Mouse (Mus musculus): ENCODE data around the gene 4930539E08Rik. TPM values are rescaled to one million over a fixed set of nuclear protein-coding genes. Genes with fewer than 3 reads are reported as not detected.

The 4930539E08Rik gene
- polyA plus RNA-seq, 1 experiment: not detected

DNA sequence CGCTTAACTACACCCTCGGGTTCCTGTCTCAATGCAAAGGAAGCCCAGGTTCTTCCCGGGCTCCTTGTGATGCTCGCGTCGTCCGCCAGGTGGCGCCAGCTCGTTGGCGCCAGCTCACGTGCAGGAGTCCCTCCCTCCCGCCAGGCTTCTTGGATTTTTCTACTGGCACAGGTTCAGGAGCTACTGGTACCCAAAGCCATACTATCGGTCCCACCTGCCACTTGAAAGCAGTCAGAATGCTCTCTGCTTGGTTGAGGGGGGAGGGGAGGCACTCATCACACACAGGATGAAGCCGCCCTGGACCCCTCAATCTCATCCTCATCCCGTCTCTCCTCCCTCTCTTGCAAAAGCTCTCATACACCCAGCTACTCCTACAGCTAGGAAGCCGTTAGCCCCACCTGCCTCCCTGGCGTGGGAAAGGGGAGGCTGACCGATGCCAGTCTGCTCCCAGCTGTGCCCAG is 35.2 kb downstream of the 4930539E08Rik start:
- Histone ChIP-seq H3K4me1 (ENCODE audit: control insufficient read depth, insufficient read depth, low read length) (peaks cover 1% of the 10 kb centered on the region; the same call in 1 of the 2 replicates), H3K4me3 (replicated peaks; ENCODE audit: control insufficient read depth, low read depth, low read length) (no peak overlapping the region), H3K27ac (ENCODE audit: control insufficient read depth, insufficient read depth, low read depth, low read length, poor library complexity) (no peak overlapping the region)
- TF ChIP-seq CTCF (IDR thresholded peaks at IDR 0.05; ENCODE audit: control insufficient read depth, insufficient read depth, low read length) (peak; percentile 94), POLR2A (IDR thresholded peaks at IDR 0.05; ENCODE audit: borderline replicate concordance, control insufficient read depth, low read depth, low read length) (no peak; the same call in 1 of the 2 replicates)
- WGBS: 16% methylated on average over 18 of the region's 18 CpGs

DNA sequence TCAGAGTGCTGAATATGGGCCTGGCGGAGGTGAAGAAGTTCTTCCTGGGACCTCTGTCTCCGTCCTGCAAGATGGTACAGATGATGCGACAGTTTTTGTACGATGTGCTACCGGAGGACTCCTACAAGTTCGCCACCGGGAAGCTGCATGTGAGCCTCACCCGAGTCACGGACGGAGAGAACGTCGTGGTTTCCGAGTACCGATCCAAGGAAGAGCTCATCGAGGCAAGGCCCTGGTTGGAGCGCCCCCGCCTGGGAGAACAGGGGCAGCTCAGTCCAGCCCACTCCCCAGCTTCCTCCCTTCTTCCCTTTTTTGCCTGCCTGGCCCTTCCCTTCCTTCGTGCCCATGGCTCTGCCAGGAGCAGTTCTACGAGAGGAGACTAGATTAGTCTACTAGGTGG is 38.3 kb downstream of the 4930539E08Rik start:
- WGBS: 16% methylated on average over 19 of the region's 19 CpGs

DNA sequence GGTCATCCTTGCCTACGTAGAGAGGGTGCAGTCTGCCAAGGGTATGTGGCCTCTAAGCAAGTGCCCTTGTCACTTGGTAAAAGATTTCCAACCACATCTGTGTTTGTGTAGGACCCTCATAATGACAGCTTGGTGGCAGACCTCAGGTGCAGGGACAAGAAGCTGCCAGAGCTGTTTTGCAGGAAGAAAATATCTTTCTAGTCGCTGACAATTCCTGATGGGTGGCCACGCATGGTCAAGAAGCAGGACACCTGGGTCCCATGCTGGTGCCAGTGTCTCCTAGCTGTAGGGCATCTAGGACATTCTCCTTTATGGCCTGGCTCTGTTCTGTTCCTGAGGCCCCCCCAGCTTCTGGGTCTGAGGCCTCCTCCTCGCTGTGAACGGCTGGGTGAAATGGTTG is 38.8 kb downstream of the 4930539E08Rik start:
- TF ChIP-seq CTCF (IDR thresholded peaks at IDR 0.05; ENCODE audit: control insufficient read depth, insufficient read depth, low read length) (no peak), POLR2A (IDR thresholded peaks at IDR 0.05; ENCODE audit: borderline replicate concordance, control insufficient read depth, low read depth, low read length) (no peak)
- no peaks in the 10 kb centered on the region; the same call in 1 of the 2 replicates for H3K4me1 ChIP-seq (ENCODE audit: control insufficient read depth, insufficient read depth, low read length)
- no peak overlapping the region for H3K27ac ChIP-seq (ENCODE audit: control insufficient read depth, insufficient read depth, low read depth, low read length, poor library complexity)
- H3K4me3 ChIP-seq (replicated peaks; ENCODE audit: control insufficient read depth, low read depth, low read length): no peak overlapping the region
- WGBS: 79% methylated on average over 5 of the region's 5 CpGs

More for the DNA sequence above, 38.3 kb downstream of the 4930539E08Rik start:
- no peaks in the 10 kb centered on the region; the same call in 1 of the 2 replicates for H3K4me1 ChIP-seq (ENCODE audit: control insufficient read depth, insufficient read depth, low read length)
- no peak overlapping the region for H3K27ac ChIP-seq (ENCODE audit: control insufficient read depth, insufficient read depth, low read depth, low read length, poor library complexity)
- TF ChIP-seq POLR2A (IDR thresholded peaks at IDR 0.05; ENCODE audit: borderline replicate concordance, control insufficient read depth, low read depth, low read length) (no peak), CTCF (IDR thresholded peaks at IDR 0.05; ENCODE audit: control insufficient read depth, insufficient read depth, low read length) (peak; percentile 64)
- H3K4me3 ChIP-seq (replicated peaks; ENCODE audit: control insufficient read depth, low read depth, low read length): no peak overlapping the region

DNA sequence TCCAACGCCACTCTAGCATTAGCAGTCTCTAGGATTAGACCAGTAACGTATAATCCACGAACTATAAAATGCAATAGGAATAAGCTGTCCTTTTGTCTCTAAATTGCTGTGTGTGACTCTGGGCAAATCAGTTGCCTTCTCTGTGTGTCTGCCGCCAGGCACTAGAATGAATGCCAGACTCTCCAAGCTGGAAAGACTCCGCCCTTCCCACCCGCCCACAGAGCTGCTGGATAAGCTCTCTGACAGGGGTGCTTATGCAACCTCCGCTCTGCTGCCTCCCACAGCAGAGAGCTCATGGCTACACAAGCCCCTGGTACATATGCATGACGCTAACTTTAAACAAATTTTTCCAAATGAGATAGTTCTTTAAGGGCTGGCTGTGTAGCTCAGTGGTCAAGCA is 39.8 kb downstream of the 4930539E08Rik start:
- Histone ChIP-seq H3K4me3 (replicated peaks; ENCODE audit: control insufficient read depth, low read depth, low read length) (no peak overlapping the region), H3K4me1 (ENCODE audit: control insufficient read depth, insufficient read depth, low read length) (no peaks in the 10 kb centered on the region; the same call in 1 of the 2 replicates), H3K27ac (ENCODE audit: control insufficient read depth, insufficient read depth, low read depth, low read length, poor library complexity) (no peak overlapping the region)
- 55% methylated on average over 8 of the region's 8 CpGs for WGBS
- no peak for TF ChIP-seq CTCF (IDR thresholded peaks at IDR 0.05; ENCODE audit: control insufficient read depth, insufficient read depth, low read length)
- no peak for TF ChIP-seq POLR2A (IDR thresholded peaks at IDR 0.05; ENCODE audit: borderline replicate concordance, control insufficient read depth, low read depth, low read length)

DNA sequence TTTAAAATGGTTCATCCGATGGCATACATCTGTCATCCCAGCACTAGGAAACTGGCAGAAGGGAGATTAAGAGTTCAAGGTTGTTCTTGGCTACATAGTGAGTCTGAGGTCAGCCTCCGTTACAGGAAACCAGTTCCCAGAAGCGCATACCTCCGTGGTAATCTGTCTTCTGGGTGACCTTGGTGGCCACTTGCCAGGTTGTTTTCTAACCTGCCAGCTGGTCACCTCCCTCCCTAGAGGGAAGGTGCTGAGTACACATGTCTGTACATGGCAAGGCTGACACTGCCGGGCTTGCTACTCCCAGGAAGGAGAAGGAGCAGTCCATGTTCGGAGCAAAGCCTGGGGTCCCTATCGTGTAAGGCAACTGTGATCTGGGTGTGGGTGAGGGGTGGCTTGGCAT is 40.3 kb downstream of the 4930539E08Rik start:
- no peaks in the 10 kb centered on the region; the same call in 1 of the 2 replicates for H3K4me1 ChIP-seq (ENCODE audit: control insufficient read depth, insufficient read depth, low read length)
- 40% methylated on average over 7 of the region's 7 CpGs for WGBS
- H3K4me3 ChIP-seq (replicated peaks; ENCODE audit: control insufficient read depth, low read depth, low read length): no peak overlapping the region
- H3K27ac ChIP-seq (ENCODE audit: control insufficient read depth, insufficient read depth, low read depth, low read length, poor library complexity): no peak overlapping the region
- TF ChIP-seq POLR2A (IDR thresholded peaks at IDR 0.05; ENCODE audit: borderline replicate concordance, control insufficient read depth, low read depth, low read length) (no peak), CTCF (IDR thresholded peaks at IDR 0.05; ENCODE audit: control insufficient read depth, insufficient read depth, low read length) (no peak)

DNA sequence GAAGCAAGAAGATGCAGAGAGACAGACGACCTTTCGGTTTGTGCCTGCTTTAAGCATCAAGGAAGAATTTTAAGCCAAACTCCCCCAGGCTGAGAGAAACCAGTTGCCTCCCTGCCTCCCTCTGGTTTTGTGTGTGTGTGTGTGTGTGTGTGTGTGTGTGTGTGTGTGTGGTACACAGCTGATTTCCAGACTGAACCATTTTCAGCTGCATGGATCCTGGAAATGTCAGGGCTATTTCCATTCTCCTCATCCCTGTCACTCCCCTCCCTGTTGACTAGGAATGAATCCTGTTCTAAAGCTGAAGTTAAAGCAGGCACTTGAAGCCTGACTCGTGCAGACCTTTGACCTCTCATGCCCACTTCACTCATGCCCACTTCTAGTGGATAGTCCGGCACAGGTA is 40.9 kb downstream of the 4930539E08Rik start:
- TF ChIP-seq POLR2A (IDR thresholded peaks at IDR 0.05; ENCODE audit: borderline replicate concordance, control insufficient read depth, low read depth, low read length): no peak
- TF ChIP-seq CTCF (IDR thresholded peaks at IDR 0.05; ENCODE audit: control insufficient read depth, insufficient read depth, low read length): no peak
- WGBS: 73% methylated on average over 4 of the region's 4 CpGs

DNA sequence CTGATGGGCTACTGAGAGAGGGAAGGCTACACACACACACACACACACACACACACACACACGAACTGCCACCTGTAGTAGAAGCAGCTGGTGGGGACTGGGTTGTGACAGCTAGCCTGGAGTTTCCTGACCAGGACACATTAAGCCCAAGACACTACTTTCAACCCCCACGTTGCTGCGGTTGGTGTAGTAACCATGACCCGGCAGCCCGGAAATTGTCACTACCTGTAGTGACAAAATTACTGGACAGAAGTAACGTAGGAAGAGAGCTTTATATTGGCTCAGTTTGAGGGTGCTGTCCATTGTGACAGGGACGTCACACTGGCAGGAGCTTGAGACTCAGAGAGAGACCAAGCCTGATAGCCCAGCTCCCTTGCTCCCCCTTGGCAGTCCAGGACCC is 42.8 kb downstream of the 4930539E08Rik start:
- H3K4me1 ChIP-seq (ENCODE audit: control insufficient read depth, insufficient read depth, low read length): no peaks in the 10 kb centered on the region; the same call in 1 of the 2 replicates
- H3K27ac ChIP-seq (ENCODE audit: control insufficient read depth, insufficient read depth, low read depth, low read length, poor library complexity): peak overlapping the region; percentile 73
- no peak overlapping the region for H3K4me3 ChIP-seq (replicated peaks; ENCODE audit: control insufficient read depth, low read depth, low read length)
- WGBS: 46% methylated on average over 7 of the region's 7 CpGs
- TF ChIP-seq CTCF (IDR thresholded peaks at IDR 0.05; ENCODE audit: control insufficient read depth, insufficient read depth, low read length) (no peak), POLR2A (IDR thresholded peaks at IDR 0.05; ENCODE audit: borderline replicate concordance, control insufficient read depth, low read depth, low read length) (no peak)

More for the DNA sequence above, 40.9 kb downstream of the 4930539E08Rik start:
- no peak overlapping the region for H3K4me3 ChIP-seq (replicated peaks; ENCODE audit: control insufficient read depth, low read depth, low read length)
- H3K27ac ChIP-seq (ENCODE audit: control insufficient read depth, insufficient read depth, low read depth, low read length, poor library complexity): no peak overlapping the region
- H3K4me1 ChIP-seq (ENCODE audit: control insufficient read depth, insufficient read depth, low read length): no peaks in the 10 kb centered on the region; the same call in 1 of the 2 replicates

DNA sequence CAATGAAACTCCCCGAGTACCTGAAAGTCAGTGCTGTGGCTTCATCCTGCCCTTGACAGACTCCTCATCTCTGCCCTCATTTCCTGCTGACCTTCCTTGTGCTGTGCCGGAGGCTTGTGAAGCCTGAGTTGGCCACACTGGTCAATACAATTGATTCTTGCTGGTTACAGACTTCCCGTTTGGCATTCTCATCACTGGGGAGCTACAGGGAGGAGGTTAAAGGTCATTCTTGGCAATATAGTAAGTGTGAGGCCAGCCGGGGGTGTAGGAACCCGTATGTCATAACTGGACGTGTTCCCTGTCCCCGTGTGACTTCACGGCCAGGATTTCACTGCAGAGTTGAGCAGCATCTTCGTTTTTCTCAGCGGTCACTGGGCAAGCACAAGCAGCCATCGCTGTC is 43.3 kb downstream of the 4930539E08Rik start:
- peak overlapping the region; percentile 73 for H3K27ac ChIP-seq (ENCODE audit: control insufficient read depth, insufficient read depth, low read depth, low read length, poor library complexity)
- H3K4me3 ChIP-seq (replicated peaks; ENCODE audit: control insufficient read depth, low read depth, low read length): no peak overlapping the region
- peaks cover 2% of the 10 kb centered on the region; the same call in 1 of the 2 replicates for H3K4me1 ChIP-seq (ENCODE audit: control insufficient read depth, insufficient read depth, low read length)
- WGBS: 57% methylated on average over 11 of the region's 11 CpGs
- TF ChIP-seq CTCF (IDR thresholded peaks at IDR 0.05; ENCODE audit: control insufficient read depth, insufficient read depth, low read length) (no peak), POLR2A (IDR thresholded peaks at IDR 0.05; ENCODE audit: borderline replicate concordance, control insufficient read depth, low read depth, low read length) (no peak)

Data from bone marrow, adult 2 months (tissue).